Mouse (Mus musculus) liver, embryonic 11.5 days (tissue): ENCODE data around the gene 4931414P19Rik. TPM values are rescaled to one million over a fixed set of nuclear protein-coding genes. Genes with fewer than 3 reads are reported as not detected.

Experiments used
- ATAC-seq: fragments of 200-750 bp; cut with Nextera tagmentation; replicated peaks from 2 replicates; pipeline ENCODE4 v1.8.0; 2017; ENCODE audit warnings: moderate number of reproducible peaks, mild to moderate bottlenecking, moderate TSS enrichment, moderate library complexity; ENCODE audit not compliant: low FRiP score
- DNase-seq: peaks from one replicate; pipeline ENCODE4 v3.0.0-alpha.2; 2017; ENCODE audit warnings: low spot score
- H3K27ac ChIP-seq: fragments of 300-500 bp; sonication (generic); 2 replicates; pipeline ENCODE4 v1.5.1; 2014; ENCODE audit warnings: mild to moderate bottlenecking, low read depth, low read length, control low read depth
- H3K27me3 ChIP-seq: fragments of 300-500 bp; sonication (generic); replicated peaks from 2 replicates; pipeline ENCODE4 v1.6.1; 2014; ENCODE audit warnings: low read length, mixed read lengths; ENCODE audit not compliant: control insufficient read depth, insufficient read depth
- H3K36me3 ChIP-seq: fragments of 300-500 bp; sonication (generic); 2 replicates; pipeline ENCODE4 v1.6.1; 2014; ENCODE audit warnings: mild to moderate bottlenecking, low read length, moderate library complexity, mixed read lengths; ENCODE audit not compliant: control insufficient read depth, insufficient read depth
- H3K4me1 ChIP-seq: fragments of 300-500 bp; sonication (generic); replicated peaks from 2 replicates; pipeline ENCODE4 v1.6.1; 2014; ENCODE audit warnings: low read length, mixed read lengths; ENCODE audit not compliant: control insufficient read depth, insufficient read depth
- H3K4me2 ChIP-seq: fragments of 300-500 bp; sonication (generic); 2 replicates; pipeline ENCODE4 v1.6.1; 2014; ENCODE audit warnings: mild to moderate bottlenecking, control low read depth, moderate library complexity
- H3K4me3 ChIP-seq: fragments of 300-500 bp; sonication (generic); 2 replicates; pipeline ENCODE4 v1.5.1; 2014; ENCODE audit warnings: low read depth, low read length, control low read depth
- H3K9ac ChIP-seq: fragments of 300-500 bp; sonication (generic); 2 replicates; pipeline ENCODE4 v1.6.1; 2014; ENCODE audit warnings: low read depth, low read length, control low read depth
- H3K9me3 ChIP-seq: fragments of 300-500 bp; sonication (generic); 2 replicates; pipeline ENCODE4 v1.6.1; 2016; ENCODE audit warnings: low read length, inconsistent platforms, mixed read lengths; ENCODE audit not compliant: control insufficient read depth
- WGBS: fragments of 180-500 bp; shearing (Covaris S2); extraction: QIAGEN DNeasy Blood & Tissue Kit; methylation state at CpG from one replicate; pipeline ENCODE4 v1.1.7; 2014; 5-methylcytosine and 5-hydroxymethylcytosine counted together
- polyA plus RNA-seq: library from polyadenylated mRNA; unstranded; fragments of >200 nt; fragmentation: Nextera tagmentation; extraction: Ambion mirVana; gene quantifications from 2 replicates; pipeline ENCODE4 v1.2.1, GENCODE M21; 2014

Gene 4931414P19Rik
- polyA plus RNA-seq: 5.6 and 5.8 TPM in 2 replicates

GRCm38 (mm10) chr14:54605752-54606321 lies at the start of gene 4931414P19Rik:
Gene 4931414P19Rik, minus strand, starts transcription at chr14:54605993.
- WGBS: under 1% methylated on average over 36 of the region's 39 CpGs
- H3K27me3 ChIP-seq: no peaks in the 10 kb centered on the region
- H3K4me3 ChIP-seq: peak within 1 kb of the TSS; percentile 61
- ATAC-seq: peak; percentile 51
- no peaks in the 10 kb centered on the region for H3K9me3 ChIP-seq
- peak within 1 kb of the TSS; percentile 84; the same call in 1 of the 2 replicates for H3K27ac ChIP-seq
- no peaks in the 10 kb centered on the region for H3K36me3 ChIP-seq
- DNase-seq: peak; percentile 82
- peak within 1 kb of the TSS; percentile 76 for H3K4me2 ChIP-seq
- peak within 1 kb of the TSS; percentile 78 for H3K9ac ChIP-seq
- peaks cover 17% of the 10 kb centered on the region for H3K4me1 ChIP-seq

GRCm38 (mm10) chr14:54653496-54653895 lies 47.7 kb upstream of the 4931414P19Rik start:
- Histone ChIP-seq H3K4me1 (peaks cover 27% of the 10 kb centered on the region), H3K36me3 (peaks cover 42% of the 10 kb centered on the region), H3K4me3 (peak overlapping the region; percentile 84), H3K27me3 (no peaks in the 10 kb centered on the region), H3K9ac (peak overlapping the region; percentile 89), H3K9me3 (no peaks in the 10 kb centered on the region), H3K4me2 (peak overlapping the region; percentile 88), H3K27ac (peak overlapping the region; percentile 89)
- peak; percentile 92 for ATAC-seq
- WGBS: under 1% methylated on average over 12 of the region's 12 CpGs
- peak; percentile 88 for DNase-seq

GRCm38 (mm10) chr14:54652787-54653186 lies 47.0 kb upstream of the 4931414P19Rik start:
- Histone ChIP-seq H3K4me2 (peak overlapping the region; percentile 88), H3K36me3 (peaks cover 43% of the 10 kb centered on the region), H3K4me1 (peaks cover 27% of the 10 kb centered on the region), H3K9me3 (no peaks in the 10 kb centered on the region), H3K4me3 (peak overlapping the region; percentile 84), H3K9ac (peak overlapping the region; percentile 89), H3K27ac (peak overlapping the region; percentile 89), H3K27me3 (no peaks in the 10 kb centered on the region)
- ATAC-seq (no peak), DNase-seq (no peak)
- WGBS: under 1% methylated on average over 7 of the region's 7 CpGs

GRCm38 (mm10) chr14:54651556-54651955 lies 45.8 kb upstream of the 4931414P19Rik start:
- no peak for ATAC-seq
- Histone ChIP-seq H3K9ac (no peak overlapping the region), H3K27ac (no peak overlapping the region), H3K4me1 (peaks cover 27% of the 10 kb centered on the region), H3K27me3 (no peaks in the 10 kb centered on the region), H3K4me3 (peak overlapping the region; percentile 16; the same call in 1 of the 2 replicates), H3K4me2 (peak overlapping the region; percentile 88; the same call in 1 of the 2 replicates), H3K9me3 (no peaks in the 10 kb centered on the region), H3K36me3 (peaks cover 54% of the 10 kb centered on the region)
- no peak for DNase-seq
- 77% methylated on average over 4 of the region's 4 CpGs for WGBS

- peaks cover 56% of the 10 kb centered on the region for H3K36me3 ChIP-seq
- H3K4me1 ChIP-seq: peaks cover 27% of the 10 kb centered on the region
- H3K27me3 ChIP-seq: no peaks in the 10 kb centered on the region
- peak; percentile 70 for DNase-seq
- H3K27ac ChIP-seq: no peak overlapping the region
- H3K4me2 ChIP-seq: no peak overlapping the region
- H3K9ac ChIP-seq: no peak overlapping the region
- no peaks in the 10 kb centered on the region for H3K9me3 ChIP-seq
- no peak overlapping the region for H3K4me3 ChIP-seq
- ATAC-seq: peak; percentile 44
- 63% methylated on average over 23 of the region's 23 CpGs for WGBS
These were observed 45.0 kb upstream of the 4931414P19Rik start for GRCm38 (mm10) chr14:54650621-54651454.

GRCm38 (mm10) chr14:54647900-54648299 lies 42.1 kb upstream of the 4931414P19Rik start:
- peaks cover 17% of the 10 kb centered on the region for H3K4me1 ChIP-seq
- no peak overlapping the region for H3K9ac ChIP-seq
- WGBS: 59% methylated on average over 4 of the region's 4 CpGs
- H3K4me2 ChIP-seq: no peak overlapping the region
- H3K9me3 ChIP-seq: no peaks in the 10 kb centered on the region
- no peak overlapping the region for H3K27ac ChIP-seq
- no peaks in the 10 kb centered on the region for H3K27me3 ChIP-seq
- no peak overlapping the region for H3K4me3 ChIP-seq
- ATAC-seq (no peak), DNase-seq (no peak)
- peaks cover 72% of the 10 kb centered on the region for H3K36me3 ChIP-seq

- Histone ChIP-seq H3K27me3 (no peaks in the 10 kb centered on the region), H3K9ac (no peak overlapping the region), H3K9me3 (no peaks in the 10 kb centered on the region), H3K36me3 (peaks cover 79% of the 10 kb centered on the region), H3K4me2 (no peak overlapping the region), H3K4me1 (peaks cover 9% of the 10 kb centered on the region), H3K4me3 (no peak overlapping the region), H3K27ac (no peak overlapping the region)
- ATAC-seq (no peak), DNase-seq (no peak)
- WGBS: 94% methylated on average over 8 of the region's 8 CpGs
These were observed 41.3 kb upstream of the 4931414P19Rik start for GRCm38 (mm10) chr14:54646898-54647636.

- H3K4me3 ChIP-seq: no peak overlapping the region
- no peak overlapping the region for H3K27ac ChIP-seq
- peaks cover 4% of the 10 kb centered on the region for H3K4me1 ChIP-seq
- peaks cover 76% of the 10 kb centered on the region for H3K36me3 ChIP-seq
- H3K27me3 ChIP-seq: no peaks in the 10 kb centered on the region
- DNase-seq (no peak), ATAC-seq (no peak)
- no peak overlapping the region for H3K9ac ChIP-seq
- no peak overlapping the region for H3K4me2 ChIP-seq
- no peaks in the 10 kb centered on the region for H3K9me3 ChIP-seq
- WGBS: 95% methylated on average over 17 of the region's 17 CpGs
These were observed 40.7 kb upstream of the 4931414P19Rik start for GRCm38 (mm10) chr14:54646455-54646854.
